Mouse (Mus musculus) inflammation-experienced regulatory T-cells (primary cell): ENCODE data around the gene Fam111a. TPM values are rescaled to one million over a fixed set of nuclear protein-coding genes. Genes with fewer than 3 reads are reported as not detected.

Source experiments
- polyA plus RNA-seq, 2 experiments: library from polyadenylated mRNA; unstranded; fragments of 100-300 nt; shearing (Covaris generic); gene quantifications; one replicate each; pipeline ENCODE4 v1.2.1; 2017

The Fam111a gene
- polyA plus RNA-seq = 10 to 100 TPM; 42.0 to 45.4 TPM

DNA sequence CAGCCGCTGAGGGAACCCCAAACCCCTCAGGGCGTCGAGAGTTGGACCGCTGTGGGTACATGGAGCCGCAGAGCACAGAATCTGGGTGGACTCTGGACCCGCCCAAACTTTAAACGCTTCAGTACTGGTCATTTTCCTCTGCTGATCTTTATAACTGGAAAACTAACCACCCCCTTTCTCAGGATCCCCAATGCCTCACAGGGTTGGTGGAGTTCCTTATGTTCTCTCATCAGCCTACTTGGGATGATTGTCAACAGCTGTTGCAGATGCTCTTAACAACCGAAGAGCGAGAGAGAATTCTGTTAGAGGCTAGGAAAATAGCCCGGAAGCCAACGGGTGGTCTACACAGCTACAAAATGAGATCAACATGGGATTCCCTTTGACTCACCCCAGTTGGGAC is at the start of gene Fam111a:
Fam111a (plus strand) TSS at position 301 of the 400 bp plus-strand sequence.

DNA sequence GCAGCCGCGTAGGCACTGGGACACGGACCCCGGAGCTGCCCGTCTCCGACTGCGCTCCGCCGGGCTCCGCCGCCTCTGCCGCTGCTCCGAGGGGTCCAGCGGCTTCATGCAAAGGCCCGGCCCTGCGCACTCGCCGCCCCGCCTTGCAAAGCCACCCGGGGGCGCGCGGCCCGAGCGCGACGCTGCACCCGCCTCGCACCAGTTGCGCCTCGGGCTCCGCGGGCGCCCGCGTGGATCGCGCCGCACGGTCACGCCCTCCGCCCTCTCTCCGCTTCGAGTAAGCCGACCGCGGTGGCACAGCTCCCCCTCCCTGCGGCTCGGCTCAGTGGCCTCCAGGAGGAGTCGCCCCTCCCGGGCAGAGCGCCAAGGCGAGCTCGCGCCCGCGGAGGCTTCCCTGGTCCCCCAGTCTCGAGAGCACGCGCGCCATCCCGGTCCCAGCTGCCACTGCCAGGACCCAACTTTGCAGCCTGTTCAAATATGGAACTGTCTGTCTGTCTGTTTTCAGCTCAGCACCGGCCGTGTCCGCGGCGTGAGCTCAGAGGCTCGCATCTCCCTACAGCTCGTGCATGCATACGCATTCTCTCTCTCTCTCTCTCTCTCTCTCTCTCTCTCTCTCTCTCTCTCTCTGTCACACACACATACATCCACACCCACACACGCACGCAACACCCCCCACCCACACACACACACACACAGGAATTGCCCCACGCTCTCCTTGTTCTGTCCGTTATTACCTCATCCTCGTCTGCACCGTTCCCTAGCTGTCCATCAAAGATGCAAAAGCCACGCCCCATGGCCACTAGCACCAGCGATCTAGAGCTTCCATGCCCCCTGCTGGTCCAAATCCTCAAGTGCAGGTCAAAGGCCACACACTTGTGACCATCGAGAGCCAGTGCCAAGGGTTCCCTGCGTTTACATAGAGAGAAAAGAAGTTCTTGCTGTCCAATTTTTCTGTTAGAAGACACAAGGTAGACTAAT is 43.9 kb upstream of the Fam111a start, which contains the start of gene Dtx4:
Dtx4 (minus strand) TSS at position 85 of the 978 bp plus-strand sequence.

DNA sequence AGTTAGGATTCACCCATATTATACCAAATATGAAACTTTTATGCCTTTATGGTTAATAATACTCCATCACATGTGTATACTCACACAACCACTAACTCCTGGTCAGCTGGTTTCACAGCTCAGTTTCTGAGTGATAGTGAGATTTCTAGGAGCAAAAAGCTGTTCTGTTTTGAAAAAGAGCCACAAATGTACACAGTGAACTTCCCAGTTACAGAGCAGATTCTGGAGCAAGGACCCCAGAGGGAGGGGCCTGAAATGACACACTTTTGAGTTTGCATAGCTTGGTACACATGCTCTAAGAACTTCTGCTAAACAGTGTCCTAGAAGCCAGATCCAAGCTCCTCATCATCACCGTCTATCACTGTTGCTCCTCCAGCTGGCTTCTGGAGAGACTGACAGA is 54.1 kb downstream of the Fam111a start, which contains the start of gene Gm4952:
Gm4952 (plus strand) TSS at position 301 of the 400 bp plus-strand sequence.

DNA sequence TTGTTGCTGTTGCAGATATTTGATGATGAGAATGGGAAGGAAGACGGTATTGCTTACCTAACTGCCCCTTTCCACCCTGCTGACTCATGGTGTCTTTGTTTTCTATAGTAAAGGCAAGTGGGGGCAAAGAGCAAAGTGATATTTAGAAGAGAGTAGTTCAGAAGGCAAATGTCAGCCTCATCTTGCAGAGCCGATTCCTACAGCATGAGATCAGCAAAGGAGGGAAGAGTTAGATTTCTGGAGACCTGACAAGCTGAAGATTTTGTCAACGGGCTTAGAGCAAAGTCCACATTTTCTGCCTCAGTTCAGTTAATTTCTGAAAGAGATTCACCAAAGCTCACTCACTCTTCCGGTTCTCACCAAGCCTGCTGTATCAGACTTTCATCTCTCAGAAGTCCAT is 87.6 kb downstream of the Fam111a start, which contains the start of gene Glyat:
Glyat (plus strand) TSS at position 133 of the 400 bp plus-strand sequence.

Other genes starting within 250 kb of the Fam111a start
- not detected for gene Olfr1436, start 246.6 kb upstream of the Fam111a start, polyA plus RNA-seq
- gene Olfr1437, start 220.6 kb upstream of the Fam111a start, polyA plus RNA-seq = under 1 TPM in 1 of 2 experiments, not detected in 1; 0.11 TPM
- gene Olfr1438-ps1, start 209.8 kb upstream of the Fam111a start, polyA plus RNA-seq = under 1 TPM; 0.08 to 0.71 TPM
- gene Olfr1440, start 158.5 kb upstream of the Fam111a start, polyA plus RNA-seq = under 1 TPM in 1 of 2 experiments, not detected in 1; 0.23 TPM
- not detected for gene Olfr1441, start 128.3 kb upstream of the Fam111a start, polyA plus RNA-seq
- under 1 TPM; 0.11 to 0.21 TPM for gene Pfpl, start 117.8 kb upstream of the Fam111a start, polyA plus RNA-seq
- 1 to 10 TPM in 1 of 2 experiments, under 1 TPM in 1; 0.04 to 1.4 TPM for gene Mpeg1, start 85.0 kb upstream of the Fam111a start, polyA plus RNA-seq
- 1 to 10 TPM; 7.9 to 9.0 TPM for gene Dtx4, start 44.3 kb upstream of the Fam111a start, polyA plus RNA-seq
- gene Gm4952, start 54.2 kb downstream of the Fam111a start, polyA plus RNA-seq = under 1 TPM in 1 of 2 experiments, not detected in 1; 0.37 TPM
- gene Glyat, start 87.6 kb downstream of the Fam111a start, polyA plus RNA-seq = not detected
- under 1 TPM in 1 of 2 experiments, not detected in 1; 0.93 TPM for gene Olfr1442, start 124.7 kb downstream of the Fam111a start, polyA plus RNA-seq
- gene Olfr1443, start 132.4 kb downstream of the Fam111a start, polyA plus RNA-seq = not detected
- not detected for gene Keg1, start 150.0 kb downstream of the Fam111a start, polyA plus RNA-seq
- under 1 TPM in 1 of 2 experiments, not detected in 1; 0.78 TPM for gene Cntf, start 219.9 kb downstream of the Fam111a start, polyA plus RNA-seq